Comparison of ENCODE assay signal across 32 mouse cellular contexts in the genomic region with DNA sequence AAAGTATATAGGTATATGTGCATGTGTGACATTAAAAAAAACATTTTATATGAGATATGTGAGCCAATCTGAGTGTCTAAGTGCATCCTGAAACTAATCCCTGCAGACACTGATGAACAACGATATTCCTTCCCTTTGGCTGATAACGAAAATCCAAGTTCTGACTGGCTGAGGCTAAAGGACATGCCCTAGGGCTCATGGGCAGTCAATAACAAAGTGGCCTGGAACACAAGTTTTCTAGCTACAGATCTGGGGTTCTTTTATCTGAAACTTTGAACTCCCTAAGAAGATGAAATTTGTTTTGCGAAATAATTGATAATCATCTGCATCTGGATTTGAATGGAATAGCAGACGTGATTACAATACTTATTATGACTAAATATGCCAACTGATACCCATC.
"Had no signal": no experiment of that assay in that cellular context is flagged by ENCODE, and none has a peak within 500 bp of the region (broad histone marks: within the 10 kb centered on the region; RNA-seq: fewer than 3 reads in every experiment).

No protein-coding gene starts in this region.

- ATAC-seq: liver, embryonic 12.5 days; liver, postnatal 0 days; lung, postnatal 0 days; midbrain, embryonic 13.5 days; midbrain, embryonic 15.5 days; midbrain, embryonic 16.5 days had no signal

- H3K36me3 ChIP-seq: limb, embryonic 10.5 days; limb, embryonic 12.5 days; limb, embryonic 13.5 days; limb, embryonic 15.5 days; liver, embryonic 12.5 days; liver, embryonic 13.5 days; liver, embryonic 15.5 days; lung, embryonic 15.5 days; midbrain, embryonic 10.5 days; midbrain, embryonic 12.5 days; midbrain, embryonic 13.5 days; midbrain, embryonic 15.5 days; neural tube, embryonic 12.5 days had no signal

- H3K27ac ChIP-seq: left cerebral cortex, adult 2 months; limb, embryonic 10.5 days; limb, embryonic 12.5 days; limb, embryonic 13.5 days; limb, embryonic 15.5 days; liver, embryonic 12.5 days; liver, embryonic 13.5 days; liver, embryonic 14.5 days; liver, embryonic 15.5 days; lung, embryonic 15.5 days; macrophage; midbrain, embryonic 10.5 days; midbrain, embryonic 12.5 days; midbrain, embryonic 13.5 days; midbrain, embryonic 15.5 days; neural tube, embryonic 12.5 days had no signal

- H3K4me2 ChIP-seq: limb, embryonic 12.5 days; limb, embryonic 13.5 days; limb, embryonic 15.5 days; liver, embryonic 12.5 days; liver, embryonic 13.5 days; liver, embryonic 15.5 days; lung, embryonic 14.5 days; lung, embryonic 15.5 days; midbrain, embryonic 11.5 days; midbrain, embryonic 12.5 days; midbrain, embryonic 13.5 days; midbrain, embryonic 15.5 days; neural tube, embryonic 12.5 days had no signal

- H3K9me3 ChIP-seq: limb, embryonic 10.5 days; limb, embryonic 12.5 days; limb, embryonic 13.5 days; limb, embryonic 15.5 days; liver, embryonic 12.5 days; liver, embryonic 13.5 days; liver, embryonic 15.5 days; lung, embryonic 15.5 days; megakaryocyte, embryonic 14.5 days; midbrain, embryonic 10.5 days; midbrain, embryonic 12.5 days; midbrain, embryonic 13.5 days; midbrain, embryonic 15.5 days; neural tube, embryonic 12.5 days had no signal

- H3K4me3 ChIP-seq: left cerebral cortex, adult 2 months; limb, embryonic 10.5 days; limb, embryonic 12.5 days; limb, embryonic 13.5 days; limb, embryonic 15.5 days; liver, embryonic 12.5 days; liver, embryonic 13.5 days; liver, embryonic 15.5 days; lung, embryonic 15.5 days; megakaryocyte, embryonic 14.5 days; midbrain, embryonic 10.5 days; midbrain, embryonic 12.5 days; midbrain, embryonic 13.5 days; midbrain, embryonic 15.5 days; myocyte; neural tube, embryonic 12.5 days had no signal

- DNase-seq: left cerebral cortex, postnatal 4 days; liver; liver, embryonic 13.5 days; liver, postnatal 0 days; lung, adult 18-20 months; lung, adult 2 months; lung, embryonic 14.5 days; lung, postnatal 10 days; lung, postnatal 14 days; lung, postnatal 36 days; lung, postnatal 4 days; midbrain, embryonic 14.5 days had no signal

- H3K9ac ChIP-seq: limb, embryonic 12.5 days; limb, embryonic 13.5 days; limb, embryonic 15.5 days; liver, embryonic 12.5 days; liver, embryonic 13.5 days; liver, embryonic 14.5 days; liver, embryonic 15.5 days; liver, postnatal 0 days; lung, embryonic 14.5 days; lung, embryonic 15.5 days; midbrain, embryonic 12.5 days; midbrain, embryonic 13.5 days; midbrain, embryonic 15.5 days; neural tube, embryonic 12.5 days had no signal

- H3K27me3 ChIP-seq: limb, embryonic 12.5 days; limb, embryonic 13.5 days; limb, embryonic 15.5 days; liver, embryonic 12.5 days; liver, embryonic 13.5 days; liver, embryonic 15.5 days; lung, embryonic 15.5 days; midbrain, embryonic 12.5 days; midbrain, embryonic 13.5 days; midbrain, embryonic 15.5 days; neural tube, embryonic 12.5 days had no signal
